Mouse (Mus musculus): ENCODE measurements at regions not wholly inside any gene's neighbourhood (a gene's known extent, or its start where the extent isn't known, plus 50 kb on each side); places are given as distances from the start of the nearest gene placed in this dataset.
A peak's percentile ranks its signal among the peaks of the same experiment; 100 is the strongest.

DNA sequence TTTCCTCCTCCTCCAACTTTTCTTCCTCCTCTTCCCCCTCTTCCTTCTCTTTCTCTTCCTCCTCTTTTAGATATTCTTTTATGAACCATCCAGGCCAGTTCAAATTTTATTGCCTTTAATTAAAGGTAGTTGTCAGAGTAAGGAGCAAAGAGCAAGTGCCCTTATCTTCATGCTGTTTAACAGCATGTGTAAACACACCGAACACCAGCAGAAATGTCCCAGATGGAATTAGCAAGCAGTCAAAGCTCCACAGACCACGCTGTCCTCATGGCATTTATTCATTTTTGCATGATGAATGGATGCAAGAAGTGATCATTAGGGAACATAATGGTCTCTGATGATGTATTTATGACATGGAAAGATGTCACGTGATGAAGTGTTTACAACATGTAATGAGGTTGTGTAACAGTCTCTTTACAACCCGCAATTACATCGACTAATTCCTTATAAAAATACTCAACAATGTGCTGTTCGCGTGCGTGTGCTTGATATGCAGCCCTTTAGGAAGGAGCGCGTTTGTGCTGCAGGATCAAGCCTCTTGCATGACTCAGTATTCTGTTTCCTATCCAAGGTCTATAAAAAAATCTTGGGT is 187.0 kb downstream of the Bmp2 start:
- TF ChIP-seq POLR2A (IDR thresholded peaks at IDR 0.05; ENCODE audit: low read depth, low read length) = no peak
- no peak for TF ChIP-seq CTCF (IDR thresholded peaks at IDR 0.05; ENCODE audit: extremely low read depth, insufficient read length, insufficient replicate concordance, low read depth, low read length)
- H3K4me3 ChIP-seq (ENCODE audit: low read depth, low read length) = no peak overlapping the region
- WGBS = 23% methylated on average over 10 of the region's 10 CpGs
- no peaks in the 10 kb centered on the region for H3K27me3 ChIP-seq (ENCODE audit: control insufficient read depth, insufficient read depth, low read length)
- no peaks in the 10 kb centered on the region for H3K36me3 ChIP-seq (ENCODE audit: control insufficient read depth, insufficient read depth, low read length)
- peaks cover 8% of the 10 kb centered on the region; the same call in 1 of the 2 replicates for H3K4me1 ChIP-seq (ENCODE audit: control insufficient read depth, insufficient read depth, insufficient read length, low read length)
- peak overlapping the region; percentile 80 for H3K27ac ChIP-seq (ENCODE audit: insufficient read depth, low read depth, low read length)

DNA sequence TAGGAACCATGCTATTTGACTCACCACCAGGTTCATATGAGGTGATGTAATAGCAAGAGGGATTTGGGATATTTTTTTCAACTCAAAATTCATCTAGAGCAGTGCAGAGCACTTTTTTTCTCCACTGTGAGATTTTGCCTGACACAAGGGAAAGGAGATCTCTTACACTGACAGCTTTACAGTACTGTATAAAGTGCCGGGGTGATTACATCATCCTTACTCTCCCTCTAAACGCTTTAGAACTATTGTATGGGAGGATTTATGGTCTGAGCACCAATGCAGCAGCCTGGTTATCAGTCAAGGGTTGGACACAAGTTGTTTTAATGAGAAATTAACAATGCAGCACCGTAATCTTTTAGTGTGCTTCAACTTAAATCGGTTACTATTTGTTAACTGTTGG is 196.5 kb downstream of the Bmp2 start:
- Histone ChIP-seq H3K36me3 (ENCODE audit: control insufficient read depth, insufficient read depth, low read length) (no peaks in the 10 kb centered on the region), H3K4me1 (ENCODE audit: control insufficient read depth, insufficient read depth, insufficient read length, low read length) (peaks cover 4% of the 10 kb centered on the region; the same call in 1 of the 2 replicates), H3K4me3 (ENCODE audit: low read depth, low read length) (no peak overlapping the region), H3K27ac (ENCODE audit: insufficient read depth, low read depth, low read length) (no peak overlapping the region), H3K27me3 (ENCODE audit: control insufficient read depth, insufficient read depth, low read length) (no peaks in the 10 kb centered on the region)
- no peak for TF ChIP-seq CTCF (IDR thresholded peaks at IDR 0.05; ENCODE audit: extremely low read depth, insufficient read length, insufficient replicate concordance, low read depth, low read length)
- TF ChIP-seq POLR2A (IDR thresholded peaks at IDR 0.05; ENCODE audit: low read depth, low read length) = no peak
- 33% methylated on average over 4 of the region's 4 CpGs for WGBS

DNA sequence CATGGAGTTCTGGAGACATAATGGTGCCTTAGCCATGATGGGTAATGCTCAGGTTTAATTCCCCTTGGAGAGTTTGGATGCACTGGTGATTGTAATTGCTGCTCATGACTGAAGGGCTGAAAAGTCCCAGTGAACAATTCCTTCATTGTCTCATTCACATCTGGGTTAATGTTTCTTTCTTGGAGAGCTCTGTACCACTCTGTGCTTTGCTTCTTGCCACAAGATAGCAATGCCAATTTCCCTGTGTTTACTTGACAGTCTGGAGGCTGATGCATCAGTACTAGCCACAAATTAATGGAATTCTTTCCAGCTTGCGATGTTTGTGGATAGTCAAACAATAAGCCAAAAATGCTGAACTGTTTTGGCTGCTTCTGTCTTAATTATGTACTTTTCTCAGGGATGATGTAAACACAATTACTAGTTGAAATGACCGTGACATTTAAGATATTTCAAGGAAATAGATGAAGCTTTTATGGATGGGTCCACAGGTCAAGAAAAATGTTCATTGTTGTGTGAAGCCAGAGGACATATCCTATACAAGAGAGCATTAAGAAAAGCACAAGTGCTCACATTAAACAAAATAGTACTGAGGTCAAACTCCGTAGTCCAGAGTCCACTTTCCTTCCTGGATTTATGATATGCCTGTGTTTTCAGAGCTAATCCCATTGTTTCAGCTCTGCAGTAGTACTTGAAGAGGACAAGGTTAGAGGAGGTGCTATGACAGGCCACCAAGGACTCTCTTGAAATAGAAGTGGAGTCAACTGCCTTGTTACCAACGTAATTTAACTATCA is 198.1 kb downstream of the Bmp2 start:
- Histone ChIP-seq H3K27me3 (ENCODE audit: control insufficient read depth, insufficient read depth, low read length) (no peaks in the 10 kb centered on the region), H3K4me3 (ENCODE audit: low read depth, low read length) (no peak overlapping the region), H3K4me1 (ENCODE audit: control insufficient read depth, insufficient read depth, insufficient read length, low read length) (peaks cover 6% of the 10 kb centered on the region; the same call in 1 of the 2 replicates), H3K36me3 (ENCODE audit: control insufficient read depth, insufficient read depth, low read length) (no peaks in the 10 kb centered on the region), H3K27ac (ENCODE audit: insufficient read depth, low read depth, low read length) (peak overlapping the region; percentile 77)
- TF ChIP-seq POLR2A (IDR thresholded peaks at IDR 0.05; ENCODE audit: low read depth, low read length) = no peak
- TF ChIP-seq CTCF (IDR thresholded peaks at IDR 0.05; ENCODE audit: extremely low read depth, insufficient read length, insufficient replicate concordance, low read depth, low read length) = no peak
- WGBS = 25% methylated on average over 4 of the region's 4 CpGs

DNA sequence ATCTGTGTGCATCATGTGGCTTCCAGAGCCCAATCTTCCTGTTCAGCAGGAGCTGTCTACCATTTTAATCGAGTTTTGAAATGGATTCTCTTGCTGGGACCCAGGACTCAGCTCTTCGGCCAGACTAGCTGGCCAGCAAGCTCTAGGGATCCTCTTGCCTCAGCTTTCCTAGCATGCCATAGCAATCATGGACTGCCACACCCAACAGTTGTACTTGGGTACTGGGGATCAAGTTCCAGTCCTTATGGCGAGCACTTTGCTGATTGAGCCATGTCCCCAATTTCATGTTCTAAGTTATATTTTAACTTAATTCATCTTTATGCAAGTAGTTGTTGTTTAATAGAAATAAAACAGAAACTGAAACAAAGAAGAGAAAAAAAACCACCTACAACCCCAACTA is 202.1 kb downstream of the Bmp2 start:
- Histone ChIP-seq H3K4me3 (ENCODE audit: low read depth, low read length) (no peak overlapping the region), H3K36me3 (ENCODE audit: control insufficient read depth, insufficient read depth, low read length) (no peaks in the 10 kb centered on the region), H3K4me1 (ENCODE audit: control insufficient read depth, insufficient read depth, insufficient read length, low read length) (peaks cover 8% of the 10 kb centered on the region; the same call in 1 of the 2 replicates), H3K27me3 (ENCODE audit: control insufficient read depth, insufficient read depth, low read length) (no peaks in the 10 kb centered on the region), H3K27ac (ENCODE audit: insufficient read depth, low read depth, low read length) (peak overlapping the region; percentile 82)
- TF ChIP-seq POLR2A (IDR thresholded peaks at IDR 0.05; ENCODE audit: low read depth, low read length) (no peak), CTCF (IDR thresholded peaks at IDR 0.05; ENCODE audit: extremely low read depth, insufficient read length, insufficient replicate concordance, low read depth, low read length) (no peak)
- 46% methylated on average over 3 of the region's 3 CpGs for WGBS

DNA sequence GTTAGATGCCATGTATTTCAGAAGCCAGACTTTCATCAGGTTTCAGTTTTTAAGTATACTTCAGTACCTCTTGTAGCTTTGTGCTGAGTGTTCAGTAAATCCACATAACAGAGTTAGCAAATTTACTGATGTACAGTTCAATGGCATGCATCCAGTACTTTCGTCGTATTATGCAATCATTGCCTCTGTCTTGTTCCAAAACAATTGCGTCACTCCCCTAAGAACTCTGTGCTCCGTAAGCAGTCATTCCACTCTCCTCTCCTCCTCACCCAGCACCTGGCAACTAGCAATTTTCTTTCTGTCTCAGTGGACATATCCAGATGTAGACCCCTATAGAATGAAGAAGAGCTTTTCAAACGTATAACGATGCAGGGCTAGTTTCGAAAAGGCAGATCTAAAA is 209.5 kb downstream of the Bmp2 start:
- WGBS = 48% methylated on average over 7 of the region's 7 CpGs
- Histone ChIP-seq H3K36me3 (ENCODE audit: control insufficient read depth, insufficient read depth, low read length) (no peaks in the 10 kb centered on the region), H3K4me3 (ENCODE audit: low read depth, low read length) (no peak overlapping the region), H3K27me3 (ENCODE audit: control insufficient read depth, insufficient read depth, low read length) (no peaks in the 10 kb centered on the region), H3K4me1 (ENCODE audit: control insufficient read depth, insufficient read depth, insufficient read length, low read length) (no peaks in the 10 kb centered on the region), H3K27ac (ENCODE audit: insufficient read depth, low read depth, low read length) (0 out of 2 replicates have a peak overlapping the region, but pooled peaks have one; percentile 16)
- no peak for TF ChIP-seq CTCF (IDR thresholded peaks at IDR 0.05; ENCODE audit: extremely low read depth, insufficient read length, insufficient replicate concordance, low read depth, low read length)
- TF ChIP-seq POLR2A (IDR thresholded peaks at IDR 0.05; ENCODE audit: low read depth, low read length) = no peak

DNA sequence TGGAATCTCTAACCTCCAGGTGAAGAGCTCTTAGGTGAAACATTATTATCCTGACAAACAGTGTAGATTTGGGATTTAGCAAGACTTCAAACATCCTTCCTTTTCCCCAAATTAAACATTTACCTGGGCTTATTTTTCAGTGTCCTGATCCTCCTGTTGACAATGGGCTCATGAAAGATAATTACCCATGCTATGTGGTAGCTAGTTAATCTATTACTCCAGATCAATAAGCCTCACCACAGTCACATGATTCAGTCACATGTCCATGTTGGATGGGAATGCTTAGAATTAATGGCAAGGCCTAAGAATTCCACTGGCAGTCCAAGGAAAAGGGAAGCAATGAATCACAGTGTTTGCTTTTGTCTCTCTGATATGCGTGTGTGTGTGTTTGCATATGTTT is 216.6 kb downstream of the Bmp2 start:
- Histone ChIP-seq H3K27me3 (ENCODE audit: control insufficient read depth, insufficient read depth, low read length) (no peaks in the 10 kb centered on the region), H3K4me1 (ENCODE audit: control insufficient read depth, insufficient read depth, insufficient read length, low read length) (no peaks in the 10 kb centered on the region), H3K27ac (ENCODE audit: insufficient read depth, low read depth, low read length) (no peak overlapping the region), H3K36me3 (ENCODE audit: control insufficient read depth, insufficient read depth, low read length) (no peaks in the 10 kb centered on the region), H3K4me3 (ENCODE audit: low read depth, low read length) (no peak overlapping the region)
- WGBS = 53% methylated on average over 1 of the region's 1 CpGs
- TF ChIP-seq POLR2A (IDR thresholded peaks at IDR 0.05; ENCODE audit: low read depth, low read length) (no peak), CTCF (IDR thresholded peaks at IDR 0.05; ENCODE audit: extremely low read depth, insufficient read length, insufficient replicate concordance, low read depth, low read length) (no peak)

DNA sequence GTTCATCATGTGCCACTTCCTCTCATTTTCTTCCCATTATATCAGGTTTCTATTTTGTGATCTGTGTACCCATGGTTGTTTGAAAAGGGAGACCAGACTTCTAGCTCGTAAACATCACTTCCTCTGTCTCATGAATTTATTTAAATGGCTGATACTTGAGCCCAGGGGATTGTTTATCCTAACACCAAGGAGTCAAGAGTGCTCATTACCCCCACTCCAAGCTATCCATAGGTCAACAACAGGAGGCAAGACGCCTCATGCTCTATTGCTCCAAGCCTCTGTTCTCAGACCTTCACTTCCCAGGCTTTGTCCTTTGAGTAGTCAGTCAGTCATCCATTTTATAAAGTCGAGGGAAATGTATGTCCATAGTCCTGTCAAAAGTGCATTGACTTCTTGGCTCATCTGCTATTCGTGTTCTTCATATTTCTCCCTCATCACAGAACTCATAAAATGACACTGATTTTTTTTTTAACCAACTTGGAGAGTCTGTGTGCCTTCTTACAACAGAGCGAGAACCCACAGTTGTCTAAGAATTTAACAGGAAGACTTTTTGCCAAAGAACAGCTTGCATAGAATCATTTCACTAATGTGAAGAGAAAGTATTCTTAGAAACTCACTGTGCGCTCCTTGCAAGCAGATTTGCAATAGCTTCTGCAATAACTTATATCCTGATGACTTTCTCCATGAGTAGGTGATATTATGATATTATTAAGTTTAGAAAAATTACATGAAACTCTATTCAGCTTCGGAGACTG is 231.8 kb downstream of the Bmp2 start:
- 71% methylated on average over 7 of the region's 7 CpGs for WGBS
- H3K27ac ChIP-seq (ENCODE audit: insufficient read depth, low read depth, low read length) = no peak overlapping the region
- no peaks in the 10 kb centered on the region for H3K27me3 ChIP-seq (ENCODE audit: control insufficient read depth, insufficient read depth, low read length)
- no peaks in the 10 kb centered on the region for H3K36me3 ChIP-seq (ENCODE audit: control insufficient read depth, insufficient read depth, low read length)
- H3K4me1 ChIP-seq (ENCODE audit: control insufficient read depth, insufficient read depth, insufficient read length, low read length) = no peaks in the 10 kb centered on the region
- H3K4me3 ChIP-seq (ENCODE audit: low read depth, low read length) = no peak overlapping the region
- TF ChIP-seq POLR2A (IDR thresholded peaks at IDR 0.05; ENCODE audit: low read depth, low read length) (no peak), CTCF (IDR thresholded peaks at IDR 0.05; ENCODE audit: extremely low read depth, insufficient read length, insufficient replicate concordance, low read depth, low read length) (no peak)
